Mouse (Mus musculus): ENCODE data around the gene Bnc2. TPM values are rescaled to one million over a fixed set of nuclear protein-coding genes. Genes with fewer than 3 reads are reported as not detected.

Gene Bnc2
- polyA plus RNA-seq, 1 experiment from 2014 or later, result 34.6 TPM

DNA sequence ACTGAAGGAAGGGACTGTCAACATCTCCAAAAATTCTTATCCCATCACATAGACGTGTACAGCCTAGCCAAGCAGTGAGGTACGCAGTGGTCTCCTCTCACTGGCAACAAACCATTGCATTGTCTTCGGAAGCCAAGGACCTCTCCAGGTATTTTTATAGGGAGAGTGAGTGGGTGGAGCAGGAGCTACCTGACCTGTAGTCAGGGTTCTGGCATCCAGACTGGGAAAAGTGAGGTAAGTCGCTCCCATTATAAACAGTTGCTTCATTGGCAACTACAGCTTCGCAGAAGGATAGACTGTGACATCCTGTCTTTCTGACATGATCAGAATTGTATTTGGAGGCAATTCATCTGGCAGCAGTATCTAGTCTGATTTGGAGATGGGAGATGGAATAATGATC is 446.5 kb downstream of the Bnc2 start:
- 91% methylated on average over 5 of the region's 5 CpGs for WGBS
- Histone ChIP-seq H3K27me3 (ENCODE audit: control insufficient read depth, insufficient read depth, low read length) (no peaks in the 10 kb centered on the region), H3K4me2 (ENCODE audit: low read length) (no peak overlapping the region), H3K4me3 (replicated peaks; ENCODE audit: low read depth, low read length) (no peak overlapping the region), H3K9me3 (ENCODE audit: control insufficient read depth, low read length) (no peaks in the 10 kb centered on the region), H3K36me3 (ENCODE audit: control insufficient read depth, insufficient read depth, low read length) (no peaks in the 10 kb centered on the region), H3K27ac (replicated peaks; ENCODE audit: low read depth, low read length) (no peak overlapping the region), H3K4me1 (ENCODE audit: control insufficient read depth, insufficient read depth, low read length) (no peaks in the 10 kb centered on the region), H3K9ac (replicated peaks; ENCODE audit: low read length) (no peak overlapping the region)
- DNase-seq, result no peak
- no peak for ATAC-seq (ENCODE audit: low FRiP score, low TSS enrichment)

Other genes starting within 250 kb of the Bnc2 start
- 5.9 and 6.5 TPM in 2 replicates for gene Cntln, start 209.0 kb upstream of the Bnc2 start, polyA plus RNA-seq (2014; fragmentation: Nextera tagmentation; extraction: Ambion mirVana)